Mouse (Mus musculus) kidney, postnatal 36 days (tissue): ENCODE measurements at regions not wholly inside any gene's neighbourhood (a gene's known extent, or its start where the extent isn't known, plus 50 kb on each side); places are given as distances from the start of the nearest gene placed in this dataset.

Experiments
- DNase-seq, 2 experiments: peaks; one replicate each; pipeline ENCODE4 v3.0.0; 2021 to 2022; ENCODE audit warnings: mixed read lengths in 2 of 2

- DNase-seq, result no peak
Observed at GRCm38 (mm10) chr9:6608428-6609283, 339.0 kb upstream of the Ddi1 start.
